Mouse (Mus musculus) intestine, embryonic 15.5 days (tissue): Measurements from ENCODE around the gene Olfr558. TPM values are rescaled to one million over a fixed set of nuclear protein-coding genes. Genes with fewer than 3 reads are reported as not detected.

ENCODE experiments used
- ATAC-seq: fragments of 200-750 bp; cut with Nextera tagmentation; 2 replicates; pipeline ENCODE4 v1.8.0; 2017; ENCODE audit warnings: moderate TSS enrichment, moderate library complexity
- H3K27ac ChIP-seq: fragments of 300-500 bp; sonication (generic); 2 replicates; pipeline ENCODE4 v1.5.1; 2015; ENCODE audit warnings: mild to moderate bottlenecking, inconsistent platforms
- H3K27me3 ChIP-seq: fragments of 300-500 bp; sonication (generic); replicated peaks from 2 replicates; pipeline ENCODE4 v1.6.1; 2015; ENCODE audit warnings: inconsistent platforms
- H3K36me3 ChIP-seq: fragments of 300-500 bp; sonication (generic); 2 replicates; pipeline ENCODE4 v1.6.1; 2015; ENCODE audit warnings: inconsistent platforms
- H3K4me1 ChIP-seq: fragments of 300-500 bp; sonication (generic); replicated peaks from 2 replicates; pipeline ENCODE4 v1.6.1; 2015; ENCODE audit warnings: inconsistent platforms
- H3K4me2 ChIP-seq: fragments of 300-500 bp; sonication (generic); replicated peaks from 2 replicates; pipeline ENCODE4 v1.6.1; 2015; ENCODE audit warnings: mild to moderate bottlenecking, inconsistent platforms
- H3K4me3 ChIP-seq: fragments of 300-500 bp; sonication (generic); replicated peaks from 2 replicates; pipeline ENCODE4 v1.5.1; 2015; ENCODE audit warnings: inconsistent platforms
- H3K9ac ChIP-seq: fragments of 300-500 bp; sonication (generic); 2 replicates; pipeline ENCODE4 v1.6.1; 2015; ENCODE audit warnings: inconsistent platforms
- H3K9me3 ChIP-seq: fragments of 300-500 bp; sonication (generic); 2 replicates; pipeline ENCODE4 v1.6.1; 2016; ENCODE audit warnings: inconsistent platforms
- WGBS: fragments of 180-500 bp; shearing (Covaris S2); methylation state at CpG from one replicate; pipeline ENCODE4 v1.1.7; 2015; 5-methylcytosine and 5-hydroxymethylcytosine counted together
- polyA plus RNA-seq: library from polyadenylated mRNA; unstranded; fragments of >200 nt; fragmentation: Nextera tagmentation; extraction: Ambion mirVana; gene quantifications from 2 replicates; pipeline ENCODE4 v1.2.1, GENCODE M21; 2015

The Olfr558 gene
- polyA plus RNA-seq = 0.20 and 0.28 TPM in 2 replicates

- Histone ChIP-seq H3K4me3 (no peak within 1 kb of the TSS), H3K4me1 (no peaks in the 10 kb centered on the region), H3K27me3 (no peaks in the 10 kb centered on the region), H3K9ac (no peak within 1 kb of the TSS), H3K4me2 (no peak within 1 kb of the TSS), H3K36me3 (no peaks in the 10 kb centered on the region), H3K9me3 (no peaks in the 10 kb centered on the region), H3K27ac (no peak within 1 kb of the TSS)
- no peak for ATAC-seq
These were observed at the start of gene Olfr558 for GRCm38 (mm10) chr7:102701915-102702314. Olfr558 (plus strand) TSS chr7:102702215.

- no peak within 1 kb of the TSS for H3K27ac ChIP-seq
- H3K4me1 ChIP-seq = no peaks in the 10 kb centered on the region
- no peaks in the 10 kb centered on the region for H3K27me3 ChIP-seq
- no peak within 1 kb of the TSS for H3K9ac ChIP-seq
- H3K9me3 ChIP-seq = no peaks in the 10 kb centered on the region
- H3K4me2 ChIP-seq = no peak within 1 kb of the TSS
- H3K4me3 ChIP-seq = no peak within 1 kb of the TSS
- WGBS = 69% methylated on average over 1 of the region's 1 CpGs
- H3K36me3 ChIP-seq = no peaks in the 10 kb centered on the region
- ATAC-seq = no peak
These were observed 43.5 kb upstream of the Olfr558 start, which contains the start of gene Olfr555 for GRCm38 (mm10) chr7:102658523-102658922. Olfr555 (plus strand) TSS chr7:102658823.

GRCm38 (mm10) chr7:102664599-102664998 is 37.4 kb upstream of the Olfr558 start, which contains the start of gene Olfr556:
Olfr556 (plus strand) TSS chr7:102664899.
- Histone ChIP-seq H3K9me3 (no peaks in the 10 kb centered on the region), H3K27ac (no peak within 1 kb of the TSS), H3K4me1 (no peaks in the 10 kb centered on the region), H3K27me3 (no peaks in the 10 kb centered on the region), H3K4me3 (no peak within 1 kb of the TSS), H3K4me2 (no peak within 1 kb of the TSS), H3K9ac (no peak within 1 kb of the TSS), H3K36me3 (no peaks in the 10 kb centered on the region)
- 37% methylated on average over 3 of the region's 3 CpGs for WGBS
- ATAC-seq = no peak

GRCm38 (mm10) chr7:102665378-102665777 is 36.6 kb upstream of the Olfr558 start:
- Histone ChIP-seq H3K4me3 (no peak overlapping the region), H3K9ac (no peak overlapping the region), H3K27ac (no peak overlapping the region), H3K9me3 (no peaks in the 10 kb centered on the region), H3K4me1 (no peaks in the 10 kb centered on the region), H3K36me3 (no peaks in the 10 kb centered on the region), H3K27me3 (no peaks in the 10 kb centered on the region), H3K4me2 (no peak overlapping the region)
- WGBS = 37% methylated on average over 2 of the region's 2 CpGs
- ATAC-seq = no peak

DNA sequence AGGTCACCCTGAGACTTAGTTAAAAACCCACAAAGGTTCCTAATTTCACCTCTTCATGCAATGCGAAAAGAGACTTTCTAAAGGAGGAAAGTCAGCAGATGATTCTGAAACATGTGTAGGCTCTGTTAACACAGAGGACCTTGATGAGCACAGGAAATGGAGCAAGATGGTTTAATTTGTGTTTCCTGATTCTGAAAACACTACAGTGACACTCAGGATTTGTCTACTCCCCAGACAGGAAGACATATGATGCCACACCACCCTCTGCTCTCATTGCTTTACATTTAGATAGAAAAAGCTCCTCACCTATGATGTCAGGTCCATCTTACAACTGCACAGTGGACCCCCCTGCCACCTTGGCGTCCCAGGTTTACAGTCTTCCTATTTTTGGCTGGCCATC is 25.8 kb upstream of the Olfr558 start:
- no peaks in the 10 kb centered on the region for H3K9me3 ChIP-seq
- H3K4me2 ChIP-seq = no peak overlapping the region
- no peak overlapping the region for H3K4me3 ChIP-seq
- no peaks in the 10 kb centered on the region for H3K36me3 ChIP-seq
- no peak overlapping the region for H3K27ac ChIP-seq
- H3K9ac ChIP-seq = no peak overlapping the region
- H3K4me1 ChIP-seq = no peaks in the 10 kb centered on the region
- no peak for ATAC-seq
- WGBS = 85% methylated on average over 2 of the region's 2 CpGs
- H3K27me3 ChIP-seq = no peaks in the 10 kb centered on the region

DNA sequence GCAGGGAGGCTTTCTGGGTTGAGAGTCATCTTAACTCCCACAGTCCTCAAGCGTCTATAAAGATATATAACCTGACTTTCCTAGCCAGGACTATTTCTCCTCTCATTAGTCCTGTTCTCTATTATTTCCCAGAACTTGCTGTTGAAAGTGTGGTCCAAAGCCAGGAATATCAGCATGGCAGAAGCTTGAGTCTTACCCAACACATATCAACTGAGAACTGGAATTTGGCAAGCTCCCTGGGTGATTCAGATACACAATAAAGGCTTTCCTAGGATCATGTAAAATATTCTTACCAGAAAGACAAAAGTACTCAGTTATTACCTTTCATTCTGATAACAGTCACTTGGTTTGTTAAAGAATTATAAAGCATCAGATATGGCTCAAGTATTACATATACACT is 20.1 kb upstream of the Olfr558 start:
- no peak overlapping the region for H3K27ac ChIP-seq
- WGBS = 94% methylated on average over 1 of the region's 1 CpGs
- no peak overlapping the region for H3K4me2 ChIP-seq
- H3K27me3 ChIP-seq = no peaks in the 10 kb centered on the region
- H3K36me3 ChIP-seq = no peaks in the 10 kb centered on the region
- ATAC-seq = no peak
- no peaks in the 10 kb centered on the region for H3K4me1 ChIP-seq
- no peaks in the 10 kb centered on the region for H3K9me3 ChIP-seq
- no peak overlapping the region for H3K9ac ChIP-seq
- no peak overlapping the region for H3K4me3 ChIP-seq

DNA sequence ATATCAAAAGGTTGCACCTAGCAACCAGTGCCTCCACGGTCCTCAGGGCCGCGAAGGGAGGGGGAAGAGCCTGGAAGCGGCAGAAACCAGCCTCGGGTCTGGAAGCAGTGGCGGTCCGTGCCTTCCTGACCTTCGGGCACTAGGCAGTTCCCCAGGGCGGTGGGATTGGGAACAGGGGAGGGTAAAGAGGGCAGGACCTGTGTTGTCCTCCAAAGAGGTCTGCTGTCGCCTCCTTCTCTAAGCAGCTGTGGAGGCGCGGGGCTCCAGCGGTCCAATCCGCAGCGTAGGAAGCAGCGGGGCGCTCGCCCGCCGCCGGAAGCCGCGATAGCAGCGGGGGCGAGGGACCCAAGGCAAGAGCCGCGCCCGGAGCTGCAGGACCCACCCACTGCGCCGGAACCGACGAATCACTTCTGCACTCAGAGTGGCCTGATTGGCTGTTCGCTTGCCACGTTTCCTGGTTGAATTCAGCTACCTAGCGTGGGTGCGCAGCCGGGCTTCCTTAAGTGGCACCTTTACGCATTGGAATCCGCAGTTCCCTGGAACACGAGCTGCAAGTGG is 15.0 kb upstream of the Olfr558 start, which contains the start of gene Trim68:
Gene Trim68, minus strand, starts transcription at position 384 of the 558 bp plus-strand sequence.
- under 1% methylated on average over 40 of the region's 40 CpGs for WGBS
- no peaks in the 10 kb centered on the region for H3K9me3 ChIP-seq
- no peaks in the 10 kb centered on the region for H3K36me3 ChIP-seq
- peak within 1 kb of the TSS; percentile 75 for H3K4me2 ChIP-seq
- no peaks in the 10 kb centered on the region for H3K4me1 ChIP-seq
- ATAC-seq = peak; percentile 100
- peak within 1 kb of the TSS; percentile 77 for H3K27ac ChIP-seq
- peak within 1 kb of the TSS; percentile 65 for H3K9ac ChIP-seq
- H3K4me3 ChIP-seq = peak within 1 kb of the TSS; percentile 64
- H3K27me3 ChIP-seq = no peaks in the 10 kb centered on the region

- Histone ChIP-seq H3K9me3 (no peaks in the 10 kb centered on the region), H3K9ac (no peak within 1 kb of the TSS), H3K4me1 (no peaks in the 10 kb centered on the region), H3K4me3 (no peak within 1 kb of the TSS), H3K36me3 (no peaks in the 10 kb centered on the region), H3K27me3 (no peaks in the 10 kb centered on the region), H3K27ac (no peak within 1 kb of the TSS), H3K4me2 (no peak within 1 kb of the TSS)
- WGBS = 77% methylated on average over 5 of the region's 5 CpGs
- no peak for ATAC-seq
These were observed 6.5 kb upstream of the Olfr558 start, which contains the start of gene Olfr557 for GRCm38 (mm10) chr7:102695358-102696125. Olfr557 (plus strand) TSS chr7:102695910.

DNA sequence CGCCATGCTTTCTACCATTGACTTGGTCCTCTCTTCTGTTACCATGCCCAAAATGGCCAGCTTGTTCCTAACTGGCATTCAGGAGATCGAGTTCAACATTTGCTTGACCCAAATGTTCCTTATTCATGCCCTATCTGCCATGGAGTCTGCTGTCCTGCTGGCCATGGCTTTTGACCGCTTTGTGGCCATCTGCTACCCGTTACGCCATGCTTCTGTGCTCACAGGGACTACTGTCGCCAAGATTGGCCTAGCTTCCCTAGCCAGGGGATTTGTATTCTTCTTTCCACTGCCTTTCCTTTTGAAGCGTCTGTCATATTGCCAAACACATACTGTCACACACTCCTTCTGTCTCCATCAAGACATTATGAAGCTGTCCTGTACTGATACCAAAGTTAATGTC is 3.6 kb upstream of the Olfr558 start:
- Histone ChIP-seq H3K9me3 (no peaks in the 10 kb centered on the region), H3K4me3 (no peak overlapping the region), H3K4me1 (no peaks in the 10 kb centered on the region), H3K27me3 (no peaks in the 10 kb centered on the region), H3K4me2 (no peak overlapping the region), H3K9ac (no peak overlapping the region), H3K36me3 (no peaks in the 10 kb centered on the region), H3K27ac (no peak overlapping the region)
- ATAC-seq = no peak
- 86% methylated on average over 7 of the region's 7 CpGs for WGBS

DNA sequence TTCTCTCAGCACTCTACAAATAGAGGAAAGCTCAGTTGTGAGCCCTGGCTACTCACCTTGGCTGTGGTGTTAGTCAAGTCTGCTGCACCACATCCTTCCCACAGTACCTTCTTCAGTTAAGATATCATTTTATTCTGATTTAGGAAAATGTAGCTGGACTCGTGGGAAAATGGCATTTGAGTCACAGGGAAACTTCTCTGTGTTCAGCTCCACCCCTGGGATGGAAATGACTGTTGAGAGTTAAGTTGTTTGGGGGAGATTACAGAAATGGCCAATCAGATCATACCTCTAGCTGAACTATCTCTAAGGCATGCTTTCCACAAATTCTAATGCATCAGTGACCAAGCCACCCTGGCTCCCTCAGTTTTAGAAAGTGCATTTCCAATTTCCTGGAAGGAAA is 17.0 kb downstream of the Olfr558 start, which contains the start of gene Olfr33:
Gene Olfr33, minus strand, starts transcription at position 101 of the 400 bp plus-strand sequence.
- Histone ChIP-seq H3K27me3 (no peaks in the 10 kb centered on the region), H3K4me1 (no peaks in the 10 kb centered on the region), H3K9me3 (no peaks in the 10 kb centered on the region), H3K4me3 (no peak within 1 kb of the TSS), H3K9ac (no peak within 1 kb of the TSS), H3K4me2 (no peak within 1 kb of the TSS), H3K36me3 (no peaks in the 10 kb centered on the region), H3K27ac (no peak within 1 kb of the TSS)
- 41% methylated on average over 1 of the region's 1 CpGs for WGBS
- ATAC-seq = no peak

DNA sequence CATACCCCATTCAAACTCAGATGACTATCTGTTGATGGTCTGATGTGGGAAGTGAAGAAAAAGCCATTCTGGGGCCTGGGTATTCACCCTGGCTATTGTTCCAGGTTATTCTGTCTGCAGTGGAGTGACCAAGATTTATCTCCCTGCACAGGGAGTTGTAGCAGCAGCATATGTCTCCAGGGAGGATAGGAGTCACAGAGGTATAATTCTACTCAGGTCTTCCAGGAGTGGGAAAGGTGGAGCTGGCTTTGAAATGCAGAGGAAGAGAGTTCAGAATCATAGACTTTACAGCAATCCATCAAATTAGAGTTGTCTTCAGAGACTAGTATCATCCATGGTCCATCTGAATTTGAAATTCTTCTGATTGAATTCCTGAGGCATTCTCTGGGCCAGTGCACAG is 25.4 kb downstream of the Olfr558 start, which contains the start of gene Olfr559:
Gene Olfr559, minus strand, starts transcription at position 101 of the 400 bp plus-strand sequence.
- ATAC-seq = no peak
- Histone ChIP-seq H3K36me3 (no peaks in the 10 kb centered on the region), H3K27ac (no peak within 1 kb of the TSS), H3K4me2 (no peak within 1 kb of the TSS), H3K4me1 (no peaks in the 10 kb centered on the region), H3K9ac (no peak within 1 kb of the TSS), H3K4me3 (no peak within 1 kb of the TSS), H3K27me3 (no peaks in the 10 kb centered on the region), H3K9me3 (no peaks in the 10 kb centered on the region)

DNA sequence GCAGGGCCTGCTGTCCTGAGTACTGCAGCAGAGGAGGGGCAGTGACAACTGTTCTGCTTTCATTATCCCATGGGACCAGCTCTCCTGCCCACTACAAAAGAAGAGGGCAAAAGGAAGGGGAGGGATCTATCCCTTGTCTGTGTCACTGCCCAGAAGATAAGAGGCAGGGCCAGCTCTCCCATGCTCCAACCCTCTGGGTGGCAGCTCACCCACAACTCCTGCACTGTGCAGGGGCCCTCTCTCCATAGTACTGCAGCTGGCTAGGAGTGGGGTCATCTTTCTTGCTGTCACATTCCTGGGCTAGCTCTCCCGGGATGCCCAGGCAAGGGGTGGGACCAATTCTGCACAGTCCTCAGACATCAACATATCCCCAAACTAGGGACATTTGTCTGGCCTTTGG is 31.8 kb downstream of the Olfr558 start:
- H3K9me3 ChIP-seq = no peaks in the 10 kb centered on the region
- H3K27me3 ChIP-seq = no peaks in the 10 kb centered on the region
- H3K4me2 ChIP-seq = no peak overlapping the region
- no peak for ATAC-seq
- no peak overlapping the region for H3K4me3 ChIP-seq
- H3K36me3 ChIP-seq = no peaks in the 10 kb centered on the region
- no peaks in the 10 kb centered on the region for H3K4me1 ChIP-seq
- no peak overlapping the region for H3K9ac ChIP-seq
- WGBS = 16% methylated on average over 1 of the region's 1 CpGs
- no peak overlapping the region for H3K27ac ChIP-seq
